Mouse (Mus musculus) splenic B cell, adult 2 months (primary cell): Measurements from ENCODE around the gene Slc22a4.
A peak's percentile ranks its signal among the peaks of the same experiment; 100 is the strongest.
"Not testable (repeated sequence)": the region's sequence is repeated elsewhere in the genome, so short reads cannot be mapped to it uniquely, and the experiment has no call there.

Experiments used
- DNase-seq: peaks from one replicate; pipeline ENCODE4 v3.0.0-alpha.2; 2011; ENCODE audit warnings: low read depth, low spot score
- H3K27me3 ChIP-seq: 2 replicates; pipeline ENCODE4 v1.6.1; 2012; ENCODE audit warnings: mild to moderate bottlenecking, low read length, moderate library complexity, mixed read lengths; ENCODE audit not compliant: control insufficient read depth, poor library complexity, insufficient read depth, severe bottlenecking
- H3K36me3 ChIP-seq: 2 replicates; pipeline ENCODE4 v1.6.1; 2012; ENCODE audit warnings: mild to moderate bottlenecking, low read length, moderate library complexity, mixed read lengths; ENCODE audit not compliant: control insufficient read depth, poor library complexity, insufficient read depth, severe bottlenecking

The Slc22a4 gene

DNA sequence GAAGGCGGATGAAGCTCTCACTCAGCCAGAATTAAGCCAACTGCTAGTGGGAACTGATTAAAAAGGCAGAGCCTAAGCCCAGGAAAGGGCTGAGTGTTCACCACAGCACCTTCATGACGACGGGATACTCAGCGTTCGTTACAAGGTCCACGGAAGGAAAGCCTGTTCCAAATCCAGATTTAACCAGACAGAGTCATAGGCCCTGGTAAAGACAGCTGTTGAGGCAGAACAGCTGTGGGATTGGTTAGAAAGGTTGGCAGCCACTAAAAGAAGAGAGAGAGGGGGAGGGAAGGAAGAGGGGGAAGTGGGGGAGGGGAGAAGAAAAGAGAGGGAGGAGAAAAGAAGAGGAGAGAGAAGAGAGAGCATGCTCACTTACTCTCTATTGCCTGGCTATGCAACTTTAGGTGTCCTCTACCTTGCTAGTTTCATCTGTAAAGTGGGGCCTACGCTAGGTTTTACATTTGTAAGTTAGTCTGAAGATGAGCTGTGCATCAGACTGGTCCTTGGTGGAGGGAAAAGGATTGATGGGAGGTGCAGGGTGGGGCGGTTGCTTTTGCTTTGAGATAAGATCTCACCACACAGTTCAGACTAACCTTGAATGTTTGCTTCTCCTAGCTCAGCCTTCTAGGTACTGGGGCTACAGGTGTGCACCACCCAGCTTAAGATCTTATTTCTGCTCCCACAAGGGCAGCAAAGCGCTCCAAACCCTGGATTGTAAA, 35.0 kb upstream of the Slc22a4 start:
- H3K27me3 ChIP-seq: no peaks in the 10 kb centered on the region
- H3K36me3 ChIP-seq: no peaks in the 10 kb centered on the region
- DNase-seq: no peak

DNA sequence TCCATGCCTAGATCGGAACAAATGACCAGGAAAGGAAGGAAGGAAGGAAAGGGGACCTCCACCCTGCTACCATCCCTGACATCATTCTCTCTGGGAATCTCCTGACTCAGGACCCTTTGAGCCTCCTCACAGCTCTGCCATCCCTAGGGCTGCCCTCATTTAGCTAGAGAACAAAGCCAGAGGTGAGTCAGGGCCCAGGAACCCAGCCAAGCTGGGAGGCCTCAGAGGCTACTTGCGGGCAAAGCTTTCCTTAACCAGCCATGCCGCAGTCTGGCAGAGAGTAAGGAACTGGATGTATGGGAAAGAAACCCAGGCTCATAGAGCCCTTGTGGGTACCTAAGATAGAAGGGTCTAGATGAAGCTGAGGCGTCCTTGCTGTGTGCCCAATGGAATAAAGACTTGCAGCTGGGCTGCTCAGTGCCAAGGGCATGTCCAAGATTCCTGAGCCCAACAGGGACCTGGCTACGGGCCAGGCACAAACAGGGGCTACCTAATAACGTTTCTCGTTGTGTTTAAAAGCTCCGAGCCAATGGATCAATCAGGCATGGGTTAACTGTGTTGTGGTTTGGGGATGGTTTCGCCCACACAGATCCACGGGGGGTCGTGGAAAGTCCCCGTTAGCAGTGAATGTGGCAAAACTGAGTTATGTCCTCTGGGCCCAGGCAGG, 34.3 kb upstream of the Slc22a4 start:
- Histone ChIP-seq H3K27me3 (no peaks in the 10 kb centered on the region), H3K36me3 (no peaks in the 10 kb centered on the region)
- no peak for DNase-seq

DNA sequence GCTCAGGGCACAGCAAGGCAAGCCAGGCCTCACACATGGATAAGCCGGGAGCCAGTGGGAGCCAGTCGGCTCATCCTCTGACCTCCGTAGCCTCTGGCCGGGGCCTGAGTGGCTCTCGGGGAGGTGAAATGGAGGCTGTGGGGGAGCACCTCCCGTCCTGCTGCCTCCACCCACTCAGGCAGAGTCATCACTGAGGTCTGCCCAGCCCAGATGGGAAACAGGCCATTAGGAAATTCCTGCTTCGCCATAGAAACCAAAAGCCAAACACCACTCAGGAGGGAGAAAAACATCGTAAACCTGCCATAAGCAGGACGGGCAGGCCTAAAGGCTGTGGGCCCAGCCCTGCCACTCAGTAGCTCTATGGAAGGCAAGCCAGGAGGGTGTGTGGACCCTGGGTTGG, 32.4 kb upstream of the Slc22a4 start:
- H3K27me3 ChIP-seq: no peaks in the 10 kb centered on the region
- H3K36me3 ChIP-seq: no peaks in the 10 kb centered on the region
- no peak for DNase-seq

DNA sequence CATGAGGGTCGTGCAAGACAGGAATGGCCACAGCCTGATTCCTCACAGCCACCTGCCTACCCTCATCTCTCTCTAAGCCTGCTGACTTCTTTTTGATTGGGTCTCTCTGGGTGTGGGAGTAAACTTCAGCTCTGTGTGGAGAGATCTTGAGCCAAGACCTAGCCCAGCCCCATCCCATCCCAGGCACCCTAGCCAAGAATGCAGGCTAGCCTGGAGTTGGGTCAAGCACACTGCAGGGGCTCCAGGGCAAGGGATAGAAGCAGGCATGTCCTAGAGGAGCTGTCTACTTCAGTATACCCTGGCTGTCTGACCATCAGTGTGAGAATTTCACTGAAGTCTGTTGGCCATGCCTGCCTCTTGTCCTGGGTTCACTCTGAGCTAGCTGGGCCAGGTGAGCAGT, 31.6 kb upstream of the Slc22a4 start:
- Histone ChIP-seq H3K36me3 (no peaks in the 10 kb centered on the region), H3K27me3 (no peaks in the 10 kb centered on the region)
- no peak for DNase-seq

- no peak for DNase-seq
- no peaks in the 10 kb centered on the region for H3K27me3 ChIP-seq
- H3K36me3 ChIP-seq: no peaks in the 10 kb centered on the region
Observed at GRCm38 (mm10) chr11:54058643-54059042, 30.8 kb upstream of the Slc22a4 start.

- DNase-seq: no peak
- no peaks in the 10 kb centered on the region for H3K27me3 ChIP-seq
- no peaks in the 10 kb centered on the region for H3K36me3 ChIP-seq
Observed at GRCm38 (mm10) chr11:54058056-54058617, 30.2 kb upstream of the Slc22a4 start.

DNA sequence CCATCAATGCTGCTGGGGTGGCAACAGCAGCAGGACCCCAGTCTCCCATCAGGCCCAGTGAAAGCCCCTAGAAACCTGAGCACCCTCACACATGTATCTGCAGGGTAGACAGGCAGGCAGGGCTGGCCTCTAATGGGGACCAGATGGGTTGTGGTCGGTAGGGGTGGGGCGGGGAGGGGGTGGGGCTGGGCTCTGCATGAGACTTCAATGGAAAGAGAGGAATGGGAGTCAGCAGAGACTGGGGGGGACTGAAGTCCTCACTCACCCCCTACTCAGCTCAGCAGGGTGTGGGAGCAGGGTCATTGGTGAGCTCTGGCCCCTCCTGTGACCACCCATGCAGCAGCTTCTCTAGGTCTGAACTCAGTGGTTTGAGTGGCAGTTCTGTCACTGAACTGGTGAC, 29.5 kb upstream of the Slc22a4 start:
- H3K27me3 ChIP-seq: no peaks in the 10 kb centered on the region
- no peak for DNase-seq

GRCm38 (mm10) chr11:54056132-54056531, 28.2 kb upstream of the Slc22a4 start:
- Histone ChIP-seq H3K36me3 (no peaks in the 10 kb centered on the region), H3K27me3 (no peaks in the 10 kb centered on the region)
- no peak for DNase-seq

More for the DNA sequence above, 29.5 kb upstream of the Slc22a4 start:
- H3K36me3 ChIP-seq: no peaks in the 10 kb centered on the region

- Histone ChIP-seq H3K27me3 (no peaks in the 10 kb centered on the region), H3K36me3 (no peaks in the 10 kb centered on the region)
- peak; percentile 46 for DNase-seq
Observed at GRCm38 (mm10) chr11:54054257-54054656, 26.4 kb upstream of the Slc22a4 start.

DNA sequence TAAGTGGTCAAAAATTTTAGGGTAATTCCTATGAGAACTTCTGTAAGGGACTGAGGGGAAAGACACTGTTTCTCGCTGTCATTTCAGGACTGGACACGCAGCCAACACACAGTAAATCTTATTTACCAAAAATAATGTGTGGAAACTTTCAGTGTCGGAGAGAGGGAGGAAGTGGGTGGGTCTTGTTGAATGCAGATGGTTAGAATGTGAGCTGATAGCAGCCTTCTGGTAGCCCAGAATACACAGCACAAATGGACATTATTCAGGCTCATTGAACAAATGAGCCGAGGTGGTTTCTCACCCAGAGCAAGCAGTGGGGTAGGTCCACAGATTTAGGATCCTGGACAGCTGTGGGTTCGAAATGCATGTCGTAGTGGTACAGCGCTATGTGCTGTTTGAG, 25.2 kb upstream of the Slc22a4 start:
- DNase-seq: no peak
- Histone ChIP-seq H3K27me3 (no peaks in the 10 kb centered on the region), H3K36me3 (no peaks in the 10 kb centered on the region)

GRCm38 (mm10) chr11:54052128-54052527, 24.2 kb upstream of the Slc22a4 start:
- no peaks in the 10 kb centered on the region for H3K36me3 ChIP-seq
- H3K27me3 ChIP-seq: no peaks in the 10 kb centered on the region
- DNase-seq: no peak

GRCm38 (mm10) chr11:54051161-54051560, 23.3 kb upstream of the Slc22a4 start:
- Histone ChIP-seq H3K36me3 (no peaks in the 10 kb centered on the region), H3K27me3 (no peaks in the 10 kb centered on the region)
- no peak for DNase-seq

DNA sequence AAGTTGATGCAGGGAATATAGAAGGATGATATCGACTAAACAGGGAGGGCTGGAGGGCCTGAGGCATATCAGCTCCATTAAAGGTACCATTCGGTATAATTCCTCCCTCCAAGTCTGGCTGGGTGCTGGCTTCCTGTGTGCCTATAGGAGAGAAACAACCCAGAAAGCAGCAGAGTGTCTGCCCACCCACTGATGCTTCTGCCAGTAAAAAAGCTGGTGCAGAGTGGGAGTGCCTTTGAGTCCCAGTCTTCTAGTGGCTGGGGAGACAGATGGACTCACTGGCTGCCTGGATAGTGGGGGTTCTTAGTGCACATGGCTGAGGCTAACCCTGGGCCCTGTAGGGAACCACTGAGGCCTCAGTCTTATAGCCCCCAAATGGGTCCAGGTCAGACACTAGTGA, 22.3 kb upstream of the Slc22a4 start:
- no peaks in the 10 kb centered on the region for H3K36me3 ChIP-seq
- H3K27me3 ChIP-seq: no peaks in the 10 kb centered on the region; the same call in 1 of the 2 replicates
- no peak for DNase-seq

DNA sequence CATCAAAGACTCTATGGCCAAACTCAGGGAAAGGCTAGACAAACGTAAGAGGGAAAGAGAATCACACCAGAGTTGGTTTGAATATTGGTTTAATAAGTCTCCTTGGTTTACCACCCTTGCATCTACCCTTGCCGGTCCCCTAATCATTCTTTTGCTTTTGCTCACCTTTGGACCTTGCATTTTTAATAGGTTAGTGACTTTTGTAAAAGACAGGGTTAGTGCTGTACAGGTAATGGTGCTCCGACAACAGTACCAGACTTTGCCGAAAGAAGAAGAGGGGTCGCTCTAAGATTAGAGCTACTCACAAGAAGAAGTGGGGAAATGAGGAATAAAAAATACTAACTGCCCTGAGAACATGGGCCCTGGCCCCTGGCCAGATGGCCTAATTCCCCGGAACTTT, 12.8 kb upstream of the Slc22a4 start:
- no peak for DNase-seq
- H3K27me3 ChIP-seq: peaks cover 2% of the 10 kb centered on the region; the same call in 1 of the 2 replicates
- no peaks in the 10 kb centered on the region for H3K36me3 ChIP-seq

- not testable (repeated sequence) for H3K36me3 ChIP-seq, DNase-seq, H3K27me3 ChIP-seq
Observed at GRCm38 (mm10) chr11:54032872-54033271, 5.0 kb upstream of the Slc22a4 start.
